Mouse (Mus musculus) hindbrain, embryonic 15.5 days (tissue): ENCODE measurements around the gene Mlip. TPM values are rescaled to one million over a fixed set of nuclear protein-coding genes. Genes with fewer than 3 reads are reported as not detected.

ENCODE experiments used
- ATAC-seq: fragments of 200-750 bp; cut with Nextera tagmentation; 2 replicates; pipeline ENCODE4 v1.8.0; 2017; ENCODE audit warnings: low read depth, moderate number of reproducible peaks, moderate TSS enrichment; ENCODE audit not compliant: low FRiP score
- H3K27ac ChIP-seq: fragments of 300-500 bp; sonication (generic); replicated peaks from 2 replicates; pipeline ENCODE4 v1.5.1; 2015; ENCODE audit warnings: mild to moderate bottlenecking, inconsistent platforms
- H3K27me3 ChIP-seq: fragments of 300-500 bp; sonication (generic); 2 replicates; pipeline ENCODE4 v1.6.1; 2015; ENCODE audit warnings: control low read depth, inconsistent platforms
- H3K36me3 ChIP-seq: fragments of 300-500 bp; sonication (generic); 2 replicates; pipeline ENCODE4 v1.6.1; 2015; ENCODE audit warnings: control low read depth, inconsistent platforms
- H3K4me1 ChIP-seq: fragments of 300-500 bp; sonication (generic); replicated peaks from 2 replicates; pipeline ENCODE4 v1.6.1; 2015; ENCODE audit warnings: control low read depth, inconsistent platforms
- H3K4me2 ChIP-seq: fragments of 300-500 bp; sonication (generic); 2 replicates; pipeline ENCODE4 v1.6.1; 2015; ENCODE audit warnings: moderate library complexity, mild to moderate bottlenecking, inconsistent platforms
- H3K4me3 ChIP-seq: fragments of 300-500 bp; sonication (generic); 2 replicates; pipeline ENCODE4 v1.5.1; 2015; ENCODE audit warnings: mild to moderate bottlenecking, inconsistent platforms
- H3K9ac ChIP-seq: fragments of 300-500 bp; sonication (generic); 2 replicates; pipeline ENCODE4 v1.6.1; 2015; ENCODE audit warnings: inconsistent platforms
- H3K9me3 ChIP-seq: fragments of 300-500 bp; sonication (generic); 2 replicates; pipeline ENCODE4 v1.6.1; 2016; ENCODE audit warnings: control low read depth, inconsistent platforms
- WGBS: fragments of 180-500 bp; shearing (Covaris S2); methylation state at CpG from one replicate; pipeline ENCODE4 v1.1.7; 2015; 5-methylcytosine and 5-hydroxymethylcytosine counted together
- polyA plus RNA-seq: library from polyadenylated mRNA; unstranded; fragments of >200 nt; fragmentation: Nextera tagmentation; extraction: Ambion mirVana; gene quantifications from 2 replicates; pipeline ENCODE4 v1.2.1, GENCODE M21; 2015

Mlip gene
- polyA plus RNA-seq, 1 experiment from 2014 or later: 1.8 TPM

GRCm38 (mm10) chr9:77340159-77340862, 12.5 kb downstream of the Mlip start:
- Histone ChIP-seq H3K27me3 (no peaks in the 10 kb centered on the region), H3K4me1 (peaks cover 10% of the 10 kb centered on the region), H3K9ac (peak overlapping the region; percentile 26; the same call in 1 of the 2 replicates), H3K36me3 (no peaks in the 10 kb centered on the region), H3K4me3 (peak overlapping the region; percentile 17), H3K9me3 (no peaks in the 10 kb centered on the region), H3K4me2 (peak overlapping the region; percentile 51), H3K27ac (peak overlapping the region; percentile 71)
- ATAC-seq: peak; percentile 76
- WGBS: 27% methylated on average over 18 of the region's 18 CpGs

DNA sequence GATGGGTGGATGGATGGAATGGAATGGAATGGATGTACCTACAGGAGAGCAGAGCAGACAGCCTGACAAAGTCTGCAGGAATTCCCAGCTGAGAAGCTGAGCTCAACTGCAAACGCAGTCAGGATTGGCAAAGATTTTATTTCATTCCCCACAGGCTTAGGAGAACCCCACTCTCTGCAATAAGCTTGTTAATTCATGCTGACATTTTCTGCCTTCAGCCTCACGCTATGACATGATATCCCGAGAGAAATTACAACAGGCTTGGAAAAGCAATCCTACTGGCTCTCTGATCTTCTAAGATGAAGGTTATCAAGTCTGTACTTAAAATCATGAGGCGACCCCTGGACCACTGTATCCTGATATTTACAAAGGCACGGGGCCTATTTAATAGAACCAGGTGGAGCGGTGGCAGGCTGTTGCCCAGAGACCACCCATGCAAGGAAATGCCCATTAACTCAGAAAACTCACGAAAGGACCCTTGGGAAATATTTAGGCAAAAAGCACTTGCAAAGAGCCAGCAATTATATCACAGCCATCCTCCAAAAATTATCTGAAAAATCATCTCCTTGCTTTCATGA, 13.1 kb downstream of the Mlip start:
- peak; percentile 59 for ATAC-seq
- H3K4me3 ChIP-seq: peak overlapping the region; percentile 17
- no peaks in the 10 kb centered on the region for H3K27me3 ChIP-seq
- H3K27ac ChIP-seq: peak overlapping the region; percentile 71
- H3K9me3 ChIP-seq: no peaks in the 10 kb centered on the region
- peaks cover 10% of the 10 kb centered on the region for H3K4me1 ChIP-seq
- peak overlapping the region; percentile 26; the same call in 1 of the 2 replicates for H3K9ac ChIP-seq
- 47% methylated on average over 7 of the region's 7 CpGs for WGBS
- peak overlapping the region; percentile 51 for H3K4me2 ChIP-seq
- H3K36me3 ChIP-seq: no peaks in the 10 kb centered on the region

- no peaks in the 10 kb centered on the region for H3K9me3 ChIP-seq
- H3K4me1 ChIP-seq: peaks cover 10% of the 10 kb centered on the region
- no peak overlapping the region for H3K4me2 ChIP-seq
- no peak for ATAC-seq
- H3K27me3 ChIP-seq: no peaks in the 10 kb centered on the region
- H3K9ac ChIP-seq: no peak overlapping the region
- H3K36me3 ChIP-seq: no peaks in the 10 kb centered on the region
- no peak overlapping the region for H3K27ac ChIP-seq
- 78% methylated on average over 3 of the region's 3 CpGs for WGBS
- H3K4me3 ChIP-seq: no peak overlapping the region
Observed at GRCm38 (mm10) chr9:77335370-77335769, 17.4 kb downstream of the Mlip start.

- 79% methylated on average over 3 of the region's 3 CpGs for WGBS
- no peaks in the 10 kb centered on the region for H3K27me3 ChIP-seq
- no peaks in the 10 kb centered on the region for H3K4me1 ChIP-seq
- no peak overlapping the region for H3K27ac ChIP-seq
- ATAC-seq: no peak
- H3K36me3 ChIP-seq: no peaks in the 10 kb centered on the region
- H3K9ac ChIP-seq: no peak overlapping the region
- H3K4me3 ChIP-seq: no peak overlapping the region
- H3K4me2 ChIP-seq: no peak overlapping the region
- no peaks in the 10 kb centered on the region for H3K9me3 ChIP-seq
Observed at GRCm38 (mm10) chr9:77318346-77318745, 34.4 kb downstream of the Mlip start.

- no peaks in the 10 kb centered on the region for H3K27me3 ChIP-seq
- no peaks in the 10 kb centered on the region for H3K4me1 ChIP-seq
- no peak overlapping the region for H3K4me2 ChIP-seq
- H3K9me3 ChIP-seq: no peaks in the 10 kb centered on the region
- no peak overlapping the region for H3K9ac ChIP-seq
- no peaks in the 10 kb centered on the region for H3K36me3 ChIP-seq
- H3K27ac ChIP-seq: no peak overlapping the region
- WGBS: 90% methylated on average over 6 of the region's 6 CpGs
- no peak overlapping the region for H3K4me3 ChIP-seq
- no peak for ATAC-seq
Observed at GRCm38 (mm10) chr9:77310548-77310947, 42.2 kb downstream of the Mlip start.

- Histone ChIP-seq H3K27ac (no peak overlapping the region), H3K4me2 (no peak overlapping the region), H3K4me3 (no peak overlapping the region), H3K4me1 (no peaks in the 10 kb centered on the region), H3K36me3 (no peaks in the 10 kb centered on the region), H3K9ac (no peak overlapping the region), H3K27me3 (no peaks in the 10 kb centered on the region), H3K9me3 (no peaks in the 10 kb centered on the region)
- 81% methylated on average over 2 of the region's 2 CpGs for WGBS
- ATAC-seq: no peak
Observed at GRCm38 (mm10) chr9:77305417-77305816, 47.4 kb downstream of the Mlip start.

GRCm38 (mm10) chr9:77302340-77302739, 50.4 kb downstream of the Mlip start:
- no peak for ATAC-seq
- Histone ChIP-seq H3K9me3 (peaks cover 5% of the 10 kb centered on the region; the same call in 1 of the 2 replicates), H3K9ac (no peak overlapping the region), H3K4me1 (no peaks in the 10 kb centered on the region), H3K27ac (no peak overlapping the region), H3K4me3 (no peak overlapping the region), H3K36me3 (no peaks in the 10 kb centered on the region), H3K27me3 (no peaks in the 10 kb centered on the region), H3K4me2 (no peak overlapping the region)
- WGBS: 79% methylated on average over 8 of the region's 8 CpGs

DNA sequence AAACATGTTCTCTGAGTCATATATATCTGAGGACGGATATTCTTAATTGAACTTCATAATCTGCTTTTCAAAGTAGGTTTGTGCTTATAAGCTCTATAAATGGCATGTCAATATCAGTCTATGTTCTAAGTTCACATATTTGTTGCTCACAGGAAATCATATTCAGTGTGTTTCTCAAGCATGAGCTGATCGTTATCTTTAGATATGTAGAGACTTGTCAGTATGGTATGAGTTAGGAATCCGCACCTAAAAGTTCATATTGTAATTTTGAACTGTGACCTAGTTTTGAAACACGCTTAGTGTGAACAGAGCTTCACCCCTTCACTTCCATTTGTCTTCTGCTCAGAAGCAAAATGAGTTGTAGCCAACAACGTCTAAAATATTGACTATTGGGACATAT, 64.8 kb downstream of the Mlip start:
- H3K4me3 ChIP-seq: no peak overlapping the region
- H3K9me3 ChIP-seq: no peaks in the 10 kb centered on the region
- no peak overlapping the region for H3K9ac ChIP-seq
- H3K36me3 ChIP-seq: no peaks in the 10 kb centered on the region
- no peak for ATAC-seq
- H3K27ac ChIP-seq: no peak overlapping the region
- 94% methylated on average over 5 of the region's 5 CpGs for WGBS
- H3K4me1 ChIP-seq: no peaks in the 10 kb centered on the region
- no peak overlapping the region for H3K4me2 ChIP-seq
- H3K27me3 ChIP-seq: no peaks in the 10 kb centered on the region

DNA sequence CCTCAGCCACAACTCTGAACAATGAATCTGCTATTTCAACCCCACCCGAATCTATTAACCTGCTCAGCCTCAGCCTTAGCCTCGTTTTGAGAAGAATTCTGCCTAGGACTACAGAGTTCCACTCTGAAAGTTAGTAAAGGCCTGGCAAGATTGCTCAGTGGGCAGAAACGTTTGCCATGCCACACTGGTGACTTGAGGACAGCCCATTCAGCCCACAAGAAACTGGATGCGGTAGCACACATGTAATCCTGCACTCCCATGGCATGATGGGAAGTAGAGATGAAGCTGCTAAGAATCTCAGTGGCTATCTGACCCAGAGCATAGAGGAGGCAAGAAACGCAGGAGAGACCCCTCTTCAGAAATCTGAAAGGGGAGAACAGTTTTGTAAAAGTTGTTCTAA, 73.4 kb downstream of the Mlip start:
- no peaks in the 10 kb centered on the region for H3K4me1 ChIP-seq
- H3K9me3 ChIP-seq: no peaks in the 10 kb centered on the region
- no peak overlapping the region for H3K4me3 ChIP-seq
- no peak for ATAC-seq
- H3K9ac ChIP-seq: no peak overlapping the region
- H3K36me3 ChIP-seq: no peaks in the 10 kb centered on the region
- 80% methylated on average over 5 of the region's 5 CpGs for WGBS
- no peak overlapping the region for H3K4me2 ChIP-seq
- H3K27ac ChIP-seq: no peak overlapping the region
- no peaks in the 10 kb centered on the region for H3K27me3 ChIP-seq

DNA sequence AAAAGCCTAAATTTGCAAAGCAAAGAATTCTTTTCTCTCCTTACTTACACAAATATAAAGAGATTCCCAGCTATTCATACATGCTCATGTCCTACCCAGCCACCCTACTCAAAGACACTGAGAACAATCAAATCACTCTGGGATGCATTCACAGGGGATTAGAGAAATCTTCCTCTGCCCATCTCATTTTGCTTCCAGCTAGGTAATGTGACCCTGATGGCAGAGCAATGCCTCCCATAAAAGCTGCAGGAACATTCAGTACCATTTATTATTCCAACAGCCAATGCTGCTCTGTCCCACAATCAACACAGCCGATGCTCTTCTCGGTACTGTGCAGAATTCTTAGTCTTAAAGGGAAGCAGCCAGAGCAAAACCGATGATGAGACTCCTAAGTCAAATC, 74.7 kb downstream of the Mlip start:
- Histone ChIP-seq H3K27ac (no peak overlapping the region), H3K9me3 (no peaks in the 10 kb centered on the region), H3K4me2 (no peak overlapping the region), H3K4me3 (no peak overlapping the region), H3K36me3 (no peaks in the 10 kb centered on the region), H3K4me1 (no peaks in the 10 kb centered on the region), H3K9ac (no peak overlapping the region), H3K27me3 (no peaks in the 10 kb centered on the region)
- no peak for ATAC-seq
- 55% methylated on average over 3 of the region's 3 CpGs for WGBS

GRCm38 (mm10) chr9:77277270-77277669, 75.5 kb downstream of the Mlip start:
- Histone ChIP-seq H3K4me2 (no peak overlapping the region), H3K36me3 (no peaks in the 10 kb centered on the region), H3K4me1 (no peaks in the 10 kb centered on the region), H3K4me3 (no peak overlapping the region), H3K27me3 (no peaks in the 10 kb centered on the region), H3K9me3 (no peaks in the 10 kb centered on the region), H3K27ac (no peak overlapping the region), H3K9ac (no peak overlapping the region)
- 75% methylated on average over 5 of the region's 5 CpGs for WGBS
- no peak for ATAC-seq

GRCm38 (mm10) chr9:77276451-77277154, 76.2 kb downstream of the Mlip start:
- Histone ChIP-seq H3K4me3 (no peak overlapping the region), H3K36me3 (no peaks in the 10 kb centered on the region), H3K4me1 (no peaks in the 10 kb centered on the region), H3K27ac (no peak overlapping the region), H3K9ac (no peak overlapping the region), H3K9me3 (no peaks in the 10 kb centered on the region), H3K27me3 (no peaks in the 10 kb centered on the region), H3K4me2 (no peak overlapping the region)
- 51% methylated on average over 5 of the region's 5 CpGs for WGBS
- ATAC-seq: no peak; the same call in 1 of the 2 replicates
